Mouse (Mus musculus) heart, embryonic 10.5 days (tissue): ENCODE results near the gene Gm20388. TPM values are rescaled to one million over a fixed set of nuclear protein-coding genes. Genes with fewer than 3 reads are reported as not detected.

Source experiments
- DNase-seq: peaks from one replicate; pipeline ENCODE4 v3.0.0-alpha.2; 2017; ENCODE audit warnings: low spot score
- H3K27ac ChIP-seq: fragments of 300-500 bp; sonication (generic); 2 replicates; pipeline ENCODE4 v1.5.1; 2016; ENCODE audit warnings: mild to moderate bottlenecking
- H3K27me3 ChIP-seq: fragments of 300-500 bp; sonication (generic); 2 replicates; pipeline ENCODE4 v1.6.1; 2016; ENCODE audit warnings: mild to moderate bottlenecking; ENCODE audit not compliant: poor library complexity, insufficient read depth, severe bottlenecking
- H3K36me3 ChIP-seq: fragments of 300-500 bp; sonication (generic); 2 replicates; pipeline ENCODE4 v1.6.1; 2016; ENCODE audit warnings: mild to moderate bottlenecking, moderate library complexity
- H3K4me1 ChIP-seq: fragments of 300-500 bp; sonication (generic); 2 replicates; pipeline ENCODE4 v1.6.1; 2016; ENCODE audit warnings: mild to moderate bottlenecking
- H3K4me3 ChIP-seq: fragments of 300-500 bp; sonication (generic); 2 replicates; pipeline ENCODE4 v1.5.1; 2016; ENCODE audit warnings: mild to moderate bottlenecking, moderate library complexity
- H3K9me3 ChIP-seq: fragments of 300-500 bp; sonication (generic); 2 replicates; pipeline ENCODE4 v1.6.1; 2016; ENCODE audit warnings: mild to moderate bottlenecking, moderate library complexity
- whole genome bisulfite sequencing: fragments of 180-500 bp; shearing (Covaris S2); methylation state at CpG from one replicate; pipeline ENCODE4 v1.1.7; 2016; 5-methylcytosine and 5-hydroxymethylcytosine counted together
- polyA plus RNA-seq: library from polyadenylated mRNA; unstranded; fragments of >200 nt; fragmentation: Nextera tagmentation; extraction: Ambion mirVana; gene quantifications from 2 replicates; pipeline ENCODE4 v1.2.1, GENCODE M21; 2016

Gene Gm20388
- polyA plus RNA-seq, 1 experiment from 2014 or later = 4.5 TPM

GRCm38 (mm10) chr8:120289698-120290181, 379.1 kb downstream of the Gm20388 start:
- Histone ChIP-seq H3K4me3 (0 out of 2 replicates have a peak overlapping the region, but pooled peaks have one; percentile 25), H3K9me3 (no peaks in the 10 kb centered on the region), H3K4me1 (peaks cover 91% of the 10 kb centered on the region), H3K27ac (peak overlapping the region; percentile 87), H3K27me3 (no peaks in the 10 kb centered on the region), H3K36me3 (no peaks in the 10 kb centered on the region)
- WGBS = 18% methylated on average over 10 of the region's 10 CpGs
- peak; percentile 92 for DNase-seq

GRCm38 (mm10) chr8:120290614-120291013, 380.0 kb downstream of the Gm20388 start:
- Histone ChIP-seq H3K27me3 (no peaks in the 10 kb centered on the region), H3K36me3 (no peaks in the 10 kb centered on the region), H3K9me3 (no peaks in the 10 kb centered on the region), H3K27ac (peak overlapping the region; percentile 87), H3K4me3 (no peak overlapping the region), H3K4me1 (peaks cover 91% of the 10 kb centered on the region)
- WGBS = 69% methylated on average over 15 of the region's 15 CpGs
- DNase-seq = no peak

GRCm38 (mm10) chr8:120291650-120292049, 381.0 kb downstream of the Gm20388 start:
- Histone ChIP-seq H3K27me3 (no peaks in the 10 kb centered on the region), H3K4me3 (peak overlapping the region; percentile 24; the same call in 1 of the 2 replicates), H3K36me3 (no peaks in the 10 kb centered on the region), H3K27ac (peak overlapping the region; percentile 87), H3K9me3 (no peaks in the 10 kb centered on the region), H3K4me1 (peaks cover 91% of the 10 kb centered on the region)
- no peak for DNase-seq
- 83% methylated on average over 9 of the region's 9 CpGs for WGBS

DNA sequence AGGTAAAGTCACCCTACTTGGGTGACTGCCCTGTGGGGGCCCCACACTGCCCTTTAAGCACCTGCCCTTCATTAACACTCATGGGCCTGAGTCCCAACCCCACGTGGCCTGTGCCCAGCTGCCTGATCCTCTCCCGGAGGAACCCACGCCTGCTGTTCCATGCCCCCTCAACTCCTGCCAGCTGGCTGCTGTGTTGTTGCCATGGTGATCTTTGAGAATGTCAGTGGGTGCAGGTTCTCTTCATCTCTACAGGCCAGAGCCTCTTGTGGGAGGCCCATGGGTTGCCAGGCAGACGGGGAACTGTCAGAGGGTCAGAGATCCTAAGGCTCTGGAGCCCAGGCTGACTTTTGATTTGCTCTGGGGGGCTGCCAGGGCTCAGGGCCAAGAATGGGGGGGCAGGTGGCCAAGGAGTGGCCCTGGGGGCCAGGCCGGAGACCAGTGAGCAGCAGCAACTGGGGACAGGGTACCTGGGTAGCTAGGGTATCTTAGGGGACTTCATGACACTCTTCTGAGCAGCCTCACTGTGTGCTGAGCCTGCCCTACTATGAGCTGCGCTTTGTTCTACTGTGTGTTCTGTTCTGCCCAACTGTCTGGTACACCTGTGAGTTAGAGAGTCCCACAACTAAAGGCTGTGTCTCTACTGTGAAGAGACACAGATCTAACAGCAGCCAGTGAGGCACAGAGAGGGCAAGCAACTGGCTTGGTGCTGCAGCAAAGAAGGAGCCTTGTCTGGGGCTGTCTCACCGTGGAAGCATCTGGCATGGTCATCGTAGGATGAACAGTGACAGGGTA, 381.9 kb downstream of the Gm20388 start:
- H3K4me3 ChIP-seq = peak overlapping the region; percentile 24
- no peaks in the 10 kb centered on the region for H3K9me3 ChIP-seq
- no peaks in the 10 kb centered on the region for H3K27me3 ChIP-seq
- no peak for DNase-seq
- peaks cover 98% of the 10 kb centered on the region for H3K4me1 ChIP-seq
- H3K36me3 ChIP-seq = no peaks in the 10 kb centered on the region
- WGBS = 68% methylated on average over 8 of the region's 8 CpGs
- H3K27ac ChIP-seq = peak overlapping the region; percentile 87

DNA sequence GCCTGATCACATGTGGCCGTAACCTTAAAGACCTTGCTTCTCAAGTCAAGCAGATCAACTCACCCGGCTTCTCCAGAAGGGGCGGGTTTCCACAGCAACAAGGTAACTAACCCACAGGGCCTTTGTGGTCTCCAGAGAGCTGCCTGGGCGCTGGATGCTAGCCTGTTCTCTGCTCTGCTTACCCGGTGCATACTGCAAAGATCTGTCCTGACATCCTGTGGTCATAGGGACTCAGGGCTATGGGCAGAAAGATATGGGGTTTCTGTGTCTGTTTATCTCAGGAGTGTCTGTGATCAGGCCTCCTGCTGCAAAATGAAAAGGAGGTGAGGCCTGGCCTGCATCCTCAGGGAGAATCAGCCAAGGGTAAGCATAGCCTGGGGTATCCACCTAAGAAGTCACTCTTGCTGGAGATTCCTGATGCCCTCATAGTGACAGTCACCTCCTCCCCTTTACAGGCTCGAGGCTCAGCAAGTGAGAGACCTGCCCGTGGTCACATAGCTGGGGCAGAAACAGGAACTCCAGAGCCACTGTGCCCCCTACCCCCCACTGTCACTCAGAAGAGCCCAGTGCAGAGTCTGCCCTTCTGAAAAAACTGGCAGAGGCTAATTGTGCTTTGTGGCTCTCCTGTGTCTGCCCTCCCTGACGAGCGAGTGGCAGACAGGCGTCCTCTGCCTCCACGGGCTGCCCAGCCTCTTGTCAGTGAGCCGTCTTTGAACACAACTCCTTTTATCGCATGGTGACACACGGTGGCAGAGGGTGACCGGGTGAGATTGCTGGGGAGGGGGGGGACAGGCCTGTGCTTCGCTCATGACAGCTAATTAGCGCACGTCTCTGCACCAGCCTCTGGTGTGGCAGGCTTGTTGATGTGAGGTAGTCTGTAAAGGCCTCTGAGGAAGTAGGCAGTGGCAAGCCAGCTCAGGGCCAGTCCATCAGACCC, 383.0 kb downstream of the Gm20388 start:
- peak; percentile 96 for DNase-seq
- H3K4me3 ChIP-seq = peak overlapping the region; percentile 24
- peaks cover 96% of the 10 kb centered on the region for H3K4me1 ChIP-seq
- 18% methylated on average over 18 of the region's 18 CpGs for WGBS
- H3K27ac ChIP-seq = peak overlapping the region; percentile 87
- H3K9me3 ChIP-seq = no peaks in the 10 kb centered on the region
- no peaks in the 10 kb centered on the region for H3K36me3 ChIP-seq
- no peaks in the 10 kb centered on the region for H3K27me3 ChIP-seq

DNA sequence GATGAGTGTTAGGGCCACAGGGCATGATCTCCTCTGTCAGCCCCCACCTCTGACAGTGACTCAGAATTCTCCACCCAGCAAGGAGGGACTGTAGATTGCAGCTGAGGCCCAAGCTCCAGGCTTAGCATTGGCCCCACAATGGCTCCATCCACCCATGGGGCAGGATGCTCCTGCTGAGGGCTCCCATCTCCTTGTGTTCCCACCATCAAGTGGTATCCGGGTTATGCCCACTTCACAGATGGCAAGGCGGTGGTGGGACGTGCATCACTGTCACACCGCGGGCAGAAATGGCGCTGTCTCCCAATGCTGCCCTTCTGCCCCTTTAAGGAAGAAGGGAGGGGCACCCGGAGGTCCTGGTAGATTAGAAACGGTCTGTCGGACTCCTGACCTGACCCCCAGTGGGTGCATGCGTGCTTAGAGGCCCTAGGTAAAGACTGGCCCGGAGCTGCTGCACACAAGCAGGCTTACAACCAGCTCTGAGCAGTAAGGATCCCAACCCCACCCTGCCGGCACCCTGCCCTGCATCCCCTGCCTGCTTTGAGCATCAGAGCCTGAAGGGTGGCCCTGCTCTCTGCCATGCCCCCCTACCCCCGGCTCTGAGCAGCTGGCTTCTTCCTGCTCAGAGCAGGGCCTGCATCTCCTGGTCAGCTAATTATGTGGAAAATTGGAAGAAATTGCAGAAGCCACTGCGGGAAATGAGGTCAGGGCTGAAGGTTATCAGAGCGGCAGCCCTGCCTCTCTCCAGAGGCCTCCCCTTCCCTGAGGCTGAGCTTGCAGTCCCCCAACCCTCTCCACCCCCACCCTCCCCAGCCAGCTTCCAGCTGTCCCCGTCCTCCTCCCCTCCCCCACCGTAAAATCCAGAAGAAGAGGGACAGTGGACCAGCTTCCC, 384.6 kb downstream of the Gm20388 start:
- Histone ChIP-seq H3K27ac (peak overlapping the region; percentile 87), H3K4me3 (peak overlapping the region; percentile 40), H3K4me1 (peaks cover 89% of the 10 kb centered on the region), H3K9me3 (no peaks in the 10 kb centered on the region), H3K36me3 (no peaks in the 10 kb centered on the region), H3K27me3 (no peaks in the 10 kb centered on the region; the same call in 1 of the 2 replicates)
- DNase-seq = peak; percentile 91
- 20% methylated on average over 16 of the region's 17 CpGs for WGBS

DNA sequence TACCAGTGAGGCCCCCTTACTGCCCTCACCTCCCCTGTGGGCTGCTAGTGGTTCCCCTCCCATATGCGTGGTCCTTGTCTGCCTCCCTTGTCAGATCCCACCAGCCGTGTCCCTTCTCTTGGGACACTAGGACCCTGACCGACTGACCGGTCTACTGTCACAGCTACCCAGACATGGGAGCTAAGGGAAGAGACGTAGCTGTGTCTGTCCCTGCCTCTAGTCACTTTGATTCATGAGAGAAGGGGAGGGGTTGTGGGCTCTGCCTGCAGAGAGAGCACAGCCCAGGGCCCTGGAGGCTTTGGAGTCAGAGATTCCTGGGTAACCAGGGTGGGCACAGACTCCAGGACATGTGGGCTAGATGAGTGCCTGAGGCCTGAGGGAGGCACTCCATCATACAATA, 386.4 kb downstream of the Gm20388 start:
- no peaks in the 10 kb centered on the region for H3K36me3 ChIP-seq
- no peaks in the 10 kb centered on the region; the same call in 1 of the 2 replicates for H3K27me3 ChIP-seq
- 29% methylated on average over 5 of the region's 5 CpGs for WGBS
- no peak overlapping the region for H3K4me3 ChIP-seq
- peak overlapping the region; percentile 87 for H3K27ac ChIP-seq
- DNase-seq = no peak
- no peaks in the 10 kb centered on the region for H3K9me3 ChIP-seq
- H3K4me1 ChIP-seq = peaks cover 84% of the 10 kb centered on the region

- 54% methylated on average over 22 of the region's 22 CpGs for WGBS
- no peaks in the 10 kb centered on the region for H3K9me3 ChIP-seq
- peaks cover 73% of the 10 kb centered on the region for H3K4me1 ChIP-seq
- peaks cover 2% of the 10 kb centered on the region for H3K27me3 ChIP-seq
- no peak overlapping the region for H3K4me3 ChIP-seq
- H3K36me3 ChIP-seq = no peaks in the 10 kb centered on the region
- DNase-seq = no peak
- H3K27ac ChIP-seq = peak overlapping the region; percentile 48
These were observed 388.2 kb downstream of the Gm20388 start for GRCm38 (mm10) chr8:120298601-120299532.

DNA sequence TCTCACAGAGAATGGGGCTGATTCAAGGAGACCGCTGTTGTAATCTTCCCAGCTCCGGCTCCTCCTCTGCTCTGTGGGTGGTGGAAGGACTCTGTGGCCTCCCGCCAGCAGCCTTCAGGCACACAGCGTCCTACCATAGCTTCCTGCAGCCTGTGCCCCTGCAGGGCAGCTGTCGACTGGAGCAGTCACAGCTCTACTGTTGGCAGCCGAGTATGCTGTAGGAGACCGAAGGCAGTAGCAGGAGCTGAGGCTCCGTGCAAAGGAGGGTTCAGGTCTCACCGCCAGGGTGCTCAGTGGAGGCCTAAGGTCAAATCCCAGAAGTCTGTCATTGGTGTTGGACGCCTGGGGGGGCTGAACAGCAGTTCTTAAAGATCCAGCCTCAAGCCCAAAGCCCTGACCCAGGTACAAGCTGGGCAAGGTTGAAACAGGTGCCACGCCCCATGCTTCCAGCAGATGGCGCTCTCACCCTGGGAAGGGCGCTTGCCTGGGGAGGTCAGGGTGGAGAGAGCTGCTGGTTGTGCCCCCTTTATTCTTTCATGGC, 390.0 kb downstream of the Gm20388 start:
- Histone ChIP-seq H3K36me3 (no peaks in the 10 kb centered on the region), H3K27me3 (peaks cover 13% of the 10 kb centered on the region), H3K4me3 (peak overlapping the region; percentile 44), H3K4me1 (peaks cover 64% of the 10 kb centered on the region), H3K9me3 (no peaks in the 10 kb centered on the region), H3K27ac (peak overlapping the region; percentile 69)
- DNase-seq = peak; percentile 89
- WGBS = 6% methylated on average over 13 of the region's 13 CpGs

- no peak overlapping the region for H3K4me3 ChIP-seq
- no peak for DNase-seq
- H3K36me3 ChIP-seq = no peaks in the 10 kb centered on the region
- H3K9me3 ChIP-seq = no peaks in the 10 kb centered on the region
- 0 out of 2 replicates have a peak overlapping the region, but pooled peaks have one; percentile 13 for H3K27ac ChIP-seq
- 68% methylated on average over 11 of the region's 11 CpGs for WGBS
- peaks cover 35% of the 10 kb centered on the region for H3K27me3 ChIP-seq
- H3K4me1 ChIP-seq = peaks cover 64% of the 10 kb centered on the region
These were observed 392.5 kb downstream of the Gm20388 start for GRCm38 (mm10) chr8:120302941-120303675.
